Mouse (Mus musculus): ENCODE data around the gene Itih4.

Gene Itih4

GRCm38 (mm10) chr14:30878958-30879571 lies 7.2 kb upstream of the Itih4 start, which contains the start of gene Mustn1:
Mustn1 (plus strand) TSS chr14:30879200.
- in situ Hi-C loops (cut with MboI, MseI), result no loop called here

GRCm38 (mm10) chr14:30879794-30880193 lies 6.5 kb upstream of the Itih4 start:
- in situ Hi-C loops (cut with MboI, MseI), result no loop called here

- in situ Hi-C loops (cut with MboI, MseI), result no loop called here
Measured at GRCm38 (mm10) chr14:30880251-30880650, 6.0 kb upstream of the Itih4 start.

GRCm38 (mm10) chr14:30880811-30881717 lies 5.2 kb upstream of the Itih4 start:
- in situ Hi-C loops (cut with MboI, MseI), result no loop called here

GRCm38 (mm10) chr14:30881718-30882108 lies 4.6 kb upstream of the Itih4 start:
- in situ Hi-C loops (cut with MboI, MseI), result no loop called here

- in situ Hi-C loops (cut with MboI, MseI), result no loop called here
Measured at GRCm38 (mm10) chr14:30885298-30885697, 978 bp upstream of the Itih4 start.

- in situ Hi-C loops (cut with MboI, MseI), result no loop called here
Measured at GRCm38 (mm10) chr14:30888271-30888732, 2.0 kb downstream of the Itih4 start.

GRCm38 (mm10) chr14:30899972-30900371 lies 13.7 kb downstream of the Itih4 start:
- in situ Hi-C loops (cut with MboI, MseI), result no loop called here

- in situ Hi-C loops (cut with MboI, MseI), result no loop called here
Measured at GRCm38 (mm10) chr14:30902628-30903027, 16.4 kb downstream of the Itih4 start.

- in situ Hi-C loops (cut with MboI, MseI), result no loop called here
Measured at GRCm38 (mm10) chr14:30903036-30903435, 16.8 kb downstream of the Itih4 start.

GRCm38 (mm10) chr14:30904307-30904706 lies 18.0 kb downstream of the Itih4 start:
- in situ Hi-C loops (cut with MboI, MseI), result no loop called here

GRCm38 (mm10) chr14:30906001-30906400 lies 19.7 kb downstream of the Itih4 start:
- in situ Hi-C loops (cut with MboI, MseI), result no loop called here

GRCm38 (mm10) chr14:30907814-30908265 lies 21.6 kb downstream of the Itih4 start:
- in situ Hi-C loops (cut with MboI, MseI), result no loop called here

- in situ Hi-C loops (cut with MboI, MseI), result no loop called here
Measured at GRCm38 (mm10) chr14:30911141-30911540, 24.9 kb downstream of the Itih4 start.

GRCm38 (mm10) chr14:30912641-30913040 lies 26.4 kb downstream of the Itih4 start:
- in situ Hi-C loops (cut with MboI, MseI), result no loop called here

GRCm38 (mm10) chr14:30913404-30913803 lies 27.1 kb downstream of the Itih4 start:
- in situ Hi-C loops (cut with MboI, MseI), result no loop called here

GRCm38 (mm10) chr14:30916516-30916915 lies 30.2 kb downstream of the Itih4 start:
- in situ Hi-C loops (cut with MboI, MseI), result no loop called here

GRCm38 (mm10) chr14:30922053-30922670 lies 35.9 kb downstream of the Itih4 start:
- in situ Hi-C loops (cut with MboI, MseI), result loop anchor here in 1 of 2 experiments (5.0 kb wide), 1 partner anchor 55 kb away; no protein-coding TSS in a partner anchor

GRCm38 (mm10) chr14:30923375-30924105 lies 37.3 kb downstream of the Itih4 start, which contains the start of gene Itih3:
Itih3 (minus strand) TSS chr14:30923760.
- in situ Hi-C loops (cut with MboI, MseI), result loop anchor here in 1 of 2 experiments (5.0 kb wide), 1 partner anchor 54 kb away; no protein-coding TSS in a partner anchor

GRCm38 (mm10) chr14:30925492-30925891 lies 39.2 kb downstream of the Itih4 start:
- in situ Hi-C loops (cut with MboI, MseI), result no loop called here

GRCm38 (mm10) chr14:30930386-30930785 lies 44.1 kb downstream of the Itih4 start:
- in situ Hi-C loops (cut with MboI, MseI), result no loop called here

Measured in T-helper 17 cell (primary cell).